Mouse (Mus musculus): Measurements from ENCODE around the gene Disc1.

- TF ChIP-seq CTCF (IDR thresholded peaks at IDR 0.05; ENCODE audit: extremely low read depth, insufficient read length, insufficient replicate concordance, low read depth, low read length): no peak
- no peak for TF ChIP-seq POLR2A (IDR thresholded peaks at IDR 0.05; ENCODE audit: low read depth, low read length)
Observed at GRCm38 (mm10) chr8:125291932-125292717, 238.1 kb downstream of the Disc1 start.

Measured in small intestine, adult 2 months (tissue).